Mouse (Mus musculus) skeletal muscle tissue, adult 2 months (tissue): ENCODE measurements at regions not wholly inside any gene's neighbourhood (a gene's known extent, or its start where the extent isn't known, plus 50 kb on each side); places are given as distances from the start of the nearest gene placed in this dataset.

Experiments used
- DNase-seq: peaks from one replicate; pipeline ENCODE4 v3.0.0-alpha.2; 2012; ENCODE audit warnings: low read depth, low spot score

- DNase-seq, result no peak
These were observed 92.2 kb upstream of the Csf3r start for GRCm38 (mm10) chr4:125932036-125932756.

GRCm38 (mm10) chr4:125936357-125936756 lies 88.0 kb upstream of the Csf3r start:
- no peak for DNase-seq

- no peak for DNase-seq
These were observed 86.2 kb upstream of the Csf3r start for GRCm38 (mm10) chr4:125938186-125938585.

- DNase-seq, result no peak
These were observed 83.1 kb upstream of the Csf3r start for GRCm38 (mm10) chr4:125941266-125941665.

GRCm38 (mm10) chr4:125941916-125942315 lies 82.4 kb upstream of the Csf3r start:
- DNase-seq, result no peak

GRCm38 (mm10) chr4:125945062-125945461 lies 79.3 kb upstream of the Csf3r start:
- DNase-seq, result no peak

- DNase-seq, result no peak
These were observed 64.9 kb upstream of the Csf3r start for GRCm38 (mm10) chr4:125959426-125959825.

GRCm38 (mm10) chr4:125960704-125961279 lies 63.6 kb upstream of the Csf3r start:
- DNase-seq, result no peak

GRCm38 (mm10) chr4:125962677-125963076 lies 61.7 kb upstream of the Csf3r start:
- peak; percentile 15 for DNase-seq
